Mouse (Mus musculus) kidney, postnatal 0 days (tissue): ENCODE results near the gene Itpkc. TPM values are rescaled to one million over a fixed set of nuclear protein-coding genes. Genes with fewer than 3 reads are reported as not detected.

Source experiments
- ATAC-seq: fragments of 200-750 bp; cut with Nextera tagmentation; replicated peaks from 2 replicates; pipeline ENCODE4 v1.8.0; 2017; ENCODE audit warnings: low read depth, moderate number of reproducible peaks, moderate TSS enrichment, moderate library complexity; ENCODE audit not compliant: low FRiP score
- DNase-seq: peaks from one replicate; pipeline ENCODE4 v3.0.0-alpha.2; 2016; ENCODE audit warnings: low spot score
- H3K27ac ChIP-seq: fragments of 300-500 bp; sonication (generic); 2 replicates; pipeline ENCODE4 v1.5.1; 2014; ENCODE audit warnings: mild to moderate bottlenecking
- H3K27me3 ChIP-seq: fragments of 300-500 bp; sonication (generic); 2 replicates; pipeline ENCODE4 v1.6.1; 2014; ENCODE audit warnings: low read length, mixed read lengths; ENCODE audit not compliant: insufficient read depth
- H3K36me3 ChIP-seq: fragments of 300-500 bp; sonication (generic); 2 replicates; pipeline ENCODE4 v1.6.1; 2014; ENCODE audit warnings: low read length, mixed read lengths; ENCODE audit not compliant: insufficient read depth
- H3K4me1 ChIP-seq: fragments of 300-500 bp; sonication (generic); replicated peaks from 2 replicates; pipeline ENCODE4 v1.6.1; 2014; ENCODE audit warnings: antibody characterized with exemption, low read length, mixed read lengths; ENCODE audit not compliant: insufficient read depth
- H3K4me2 ChIP-seq: fragments of 300-500 bp; sonication (generic); 2 replicates; pipeline ENCODE4 v1.6.1; 2014; ENCODE audit warnings: mild to moderate bottlenecking, low read length, moderate library complexity, mixed read lengths
- H3K4me3 ChIP-seq: fragments of 300-500 bp; sonication (generic); replicated peaks from 2 replicates; pipeline ENCODE4 v1.5.1; 2014; ENCODE audit warnings: low read depth, low read length
- H3K9ac ChIP-seq: fragments of 300-500 bp; sonication (generic); 2 replicates; pipeline ENCODE4 v1.6.1; 2014; ENCODE audit warnings: low read depth, low read length
- H3K9me3 ChIP-seq: fragments of 300-500 bp; sonication (generic); replicated peaks from 2 replicates; pipeline ENCODE4 v1.6.1; 2016; ENCODE audit warnings: low read length, inconsistent platforms, mixed read lengths
- CTCF ChIP-seq: IDR thresholded peaks from 2 replicates; pipeline ENCODE4 v1.5.1; 2016; ENCODE audit warnings: antibody characterized with exemption, low read depth, mild to moderate bottlenecking, moderate library complexity
- WGBS: fragments of 180-500 bp; shearing (Covaris S2); extraction: QIAGEN DNeasy Blood & Tissue Kit; methylation state at CpG from one replicate; pipeline ENCODE4 v1.1.7; 2014; 5-methylcytosine and 5-hydroxymethylcytosine counted together
- polyA plus RNA-seq: library from polyadenylated mRNA; unstranded; fragments of >200 nt; fragmentation: Nextera tagmentation; extraction: Ambion mirVana; gene quantifications from 2 replicates; pipeline ENCODE4 v1.2.1, GENCODE M21; 2015

Itpkc gene
- polyA plus RNA-seq, 1 experiment from 2014 or later = 3.6 TPM

GRCm38 (mm10) chr7:27266515-27267128, 38.2 kb upstream of the Itpkc start:
- DNase-seq (no peak), ATAC-seq (no peak)
- Histone ChIP-seq H3K4me1 (no peaks in the 10 kb centered on the region), H3K4me3 (no peak overlapping the region), H3K27ac (no peak overlapping the region), H3K9ac (no peak overlapping the region), H3K27me3 (no peaks in the 10 kb centered on the region), H3K4me2 (no peak overlapping the region), H3K36me3 (peaks cover 22% of the 10 kb centered on the region; the same call in 1 of the 2 replicates), H3K9me3 (no peaks in the 10 kb centered on the region)
- no peak for TF ChIP-seq CTCF
- 60% methylated on average over 20 of the region's 20 CpGs for whole genome bisulfite sequencing

GRCm38 (mm10) chr7:27264761-27265160, 36.3 kb upstream of the Itpkc start:
- Histone ChIP-seq H3K27ac (no peak overlapping the region), H3K9me3 (no peaks in the 10 kb centered on the region), H3K4me1 (0 out of 2 replicates have a peak, but pooled peaks cover 3% of the 10 kb centered on the region), H3K36me3 (peaks cover 19% of the 10 kb centered on the region; the same call in 1 of the 2 replicates), H3K27me3 (no peaks in the 10 kb centered on the region), H3K4me2 (no peak overlapping the region), H3K9ac (no peak overlapping the region), H3K4me3 (no peak overlapping the region)
- DNase-seq = no peak
- TF ChIP-seq CTCF = no peak
- WGBS = 90% methylated on average over 12 of the region's 12 CpGs
- ATAC-seq = no peak

- WGBS = 78% methylated on average over 6 of the region's 6 CpGs
- no peaks in the 10 kb centered on the region for H3K27me3 ChIP-seq
- TF ChIP-seq CTCF = no peak
- ATAC-seq (no peak), DNase-seq (no peak)
- H3K4me2 ChIP-seq = no peak overlapping the region
- H3K36me3 ChIP-seq = 0 out of 2 replicates have a peak, but pooled peaks cover 11% of the 10 kb centered on the region
- peaks cover 8% of the 10 kb centered on the region; the same call in 1 of the 2 replicates for H3K4me1 ChIP-seq
- H3K27ac ChIP-seq = no peak overlapping the region
- H3K9me3 ChIP-seq = no peaks in the 10 kb centered on the region
- no peak overlapping the region for H3K9ac ChIP-seq
- H3K4me3 ChIP-seq = no peak overlapping the region
Observed at GRCm38 (mm10) chr7:27261888-27262287, 33.4 kb upstream of the Itpkc start.

GRCm38 (mm10) chr7:27260856-27261255, 32.4 kb upstream of the Itpkc start:
- Histone ChIP-seq H3K36me3 (0 out of 2 replicates have a peak, but pooled peaks cover 11% of the 10 kb centered on the region), H3K27me3 (no peaks in the 10 kb centered on the region), H3K4me2 (0 out of 2 replicates have a peak overlapping the region, but pooled peaks have one; percentile 90), H3K9ac (no peak overlapping the region), H3K9me3 (no peaks in the 10 kb centered on the region), H3K4me3 (no peak overlapping the region), H3K27ac (no peak overlapping the region), H3K4me1 (peaks cover 9% of the 10 kb centered on the region; the same call in 1 of the 2 replicates)
- WGBS = 75% methylated on average over 7 of the region's 7 CpGs
- no peak for DNase-seq
- TF ChIP-seq CTCF = no peak
- no peak for ATAC-seq

- H3K4me1 ChIP-seq = peaks cover 9% of the 10 kb centered on the region; the same call in 1 of the 2 replicates
- H3K27me3 ChIP-seq = no peaks in the 10 kb centered on the region
- 33% methylated on average over 5 of the region's 5 CpGs for WGBS
- DNase-seq (no peak), ATAC-seq (no peak)
- 0 out of 2 replicates have a peak, but pooled peaks cover 11% of the 10 kb centered on the region for H3K36me3 ChIP-seq
- no peak for TF ChIP-seq CTCF
- H3K9ac ChIP-seq = peak overlapping the region; percentile 88
- H3K9me3 ChIP-seq = no peaks in the 10 kb centered on the region
- H3K4me3 ChIP-seq = peak overlapping the region; percentile 87
- peak overlapping the region; percentile 90 for H3K4me2 ChIP-seq
- H3K27ac ChIP-seq = no peak overlapping the region
Observed at GRCm38 (mm10) chr7:27259771-27260170, 31.3 kb upstream of the Itpkc start.

- TF ChIP-seq CTCF = no peak
Observed at GRCm38 (mm10) chr7:27259271-27259721, 30.8 kb upstream of the Itpkc start.

More at GRCm38 (mm10) chr7:27259271-27259721, 30.8 kb upstream of the Itpkc start:
- Histone ChIP-seq H3K9ac (peak overlapping the region; percentile 88), H3K4me2 (peak overlapping the region; percentile 90), H3K27me3 (no peaks in the 10 kb centered on the region), H3K9me3 (no peaks in the 10 kb centered on the region), H3K36me3 (0 out of 2 replicates have a peak, but pooled peaks cover 11% of the 10 kb centered on the region), H3K4me1 (peaks cover 9% of the 10 kb centered on the region; the same call in 1 of the 2 replicates), H3K27ac (peak overlapping the region; percentile 72; the same call in 1 of the 2 replicates), H3K4me3 (peak overlapping the region; percentile 87)
- DNase-seq (peak; percentile 35), ATAC-seq (no peak)
- WGBS = 5% methylated on average over 9 of the region's 9 CpGs
